8 mouse cellular contexts compared by ENCODE assay signal in the genomic region with DNA sequence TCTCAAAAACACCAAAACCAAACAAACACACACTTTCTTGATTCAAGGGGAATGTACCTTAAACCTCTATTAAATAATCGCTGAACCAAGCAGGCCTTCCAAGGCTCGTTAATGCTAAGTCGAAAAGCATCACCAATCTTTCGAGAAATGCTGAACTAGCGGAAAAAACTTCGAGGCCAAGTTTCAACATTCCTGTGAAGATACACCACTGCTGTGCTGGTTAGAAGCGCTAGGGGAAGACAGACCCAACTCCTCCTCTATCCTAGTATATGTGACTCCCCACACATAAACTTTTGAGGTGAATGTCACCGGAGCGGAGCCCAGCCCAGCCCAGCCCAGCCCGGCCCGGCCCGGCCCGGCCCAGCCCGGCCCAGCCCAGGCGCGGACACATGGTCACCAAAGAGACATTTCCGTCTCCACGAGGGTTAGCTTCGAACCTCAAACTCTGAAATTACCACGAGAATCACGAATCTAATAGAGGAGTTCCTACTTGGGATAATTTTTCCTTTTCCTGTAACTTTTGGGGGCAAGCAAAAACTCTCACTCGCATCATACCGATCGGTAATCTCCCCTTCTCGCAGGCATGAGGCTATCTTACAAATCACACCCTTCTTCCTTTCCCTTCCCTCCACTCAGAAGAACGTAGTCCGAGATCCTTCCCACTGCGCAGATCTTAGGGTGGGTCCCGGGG. TPM values are rescaled to one million over a fixed set of nuclear protein-coding genes. Genes with fewer than 3 reads are reported as not detected.
DNase-seq lines count a peak whose midpoint lies in the region; ATAC-seq and TF ChIP-seq lines count a peak whose summit lies in the region.

No protein-coding gene starts in this region.

- no peaks in the 10 kb centered on the region for H3K36me3 ChIP-seq in thymus, adult 2 months (ENCODE audit: control insufficient read depth, insufficient read depth, low read length)

- no peak for TF ChIP-seq CTCF in thymus, adult 2 months (IDR thresholded peaks at IDR 0.05; ENCODE audit: borderline replicate concordance, control insufficient read depth, extremely low read depth, insufficient read depth, low read length, poor library complexity)

- no peak for DNase-seq in thymus, adult 2 months
- DNase-seq in thymus, adult 18-20 months, result no peak
- peak; percentile 71 for DNase-seq in kidney, adult 11 months
- DNase-seq in lung, postnatal 4 days, result peak; percentile 43 to 47
- no peak for DNase-seq in cerebellum, postnatal 25 days
- DNase-seq in T-cell, adult 2 months (ENCODE audit: low spot score), result no peak
- DNase-seq in cerebellum, adult 11 months, result no peak

- WGBS in thymus, adult 2 months, result under 1% methylated on average over 29 of the region's 29 CpGs

- H3K4me1 ChIP-seq in thymus, adult 2 months (replicated peaks; ENCODE audit: control insufficient read depth, insufficient read depth, low read length), result peaks cover 24% of the 10 kb centered on the region

- no peaks in the 10 kb centered on the region for H3K27me3 ChIP-seq in thymus, adult 2 months (ENCODE audit: control insufficient read depth, insufficient read depth, low read length)

- peak overlapping the region; percentile 41; the same call in 1 of the 2 replicates for H3K27ac ChIP-seq in thymus, adult 2 months (ENCODE audit: control insufficient read depth, insufficient read depth, low read length)

- H3K4me3 ChIP-seq in thymus, adult 2 months (ENCODE audit: control insufficient read depth, insufficient read depth, low read length), result peak overlapping the region; percentile 76

- TF ChIP-seq POLR2A in thymus, adult 2 months (IDR thresholded peaks at IDR 0.05; ENCODE audit: control insufficient read depth, extremely low read depth, insufficient read depth, low read length, poor library complexity), result no peak

- peak; percentile 15; the same call in 1 of the 2 replicates for ATAC-seq in erythroblast, adult 5-6 weeks (replicated peaks; ENCODE audit: low FRiP score, poor library complexity, severe bottlenecking)

RNA-seq across cellular contexts. Expression of gene Szrd1, which starts 1.0 kb away (rescaled TPM):
- polyA plus RNA-seq in thymus, adult 2 months (2012; rRNA removed), result 54.2 and 62.1 TPM in 2 replicates
- 12.1 and 19.0 TPM in 2 replicates for total RNA-seq in erythroblast, adult 5-6 weeks (2015; ENCODE audit: low replicate concordance)
- total RNA-seq in erythroblast, adult 5-6 weeks (2017; ENCODE audit: low replicate concordance), result 11.8 and 17.4 TPM in 2 replicates

RNA-seq across cellular contexts. Expression of gene Fbxo42, which starts 9.1 kb away (rescaled TPM):
- 29.1 and 29.3 TPM in 2 replicates for polyA plus RNA-seq in thymus, adult 2 months (2012; rRNA removed)
- total RNA-seq in erythroblast, adult 5-6 weeks (2015; ENCODE audit: low replicate concordance), result 43.2 and 49.3 TPM in 2 replicates
- total RNA-seq in erythroblast, adult 5-6 weeks (2017; ENCODE audit: low replicate concordance), result 54.4 and 64.7 TPM in 2 replicates

RNA-seq across cellular contexts. Expression of gene Spata21, which starts 50.4 kb away (rescaled TPM):
- 0.08 and 0.23 TPM in 2 replicates for polyA plus RNA-seq in thymus, adult 2 months (2012; rRNA removed)
- total RNA-seq in erythroblast, adult 5-6 weeks (2015; ENCODE audit: low replicate concordance), result not detected in 2 replicates
- total RNA-seq in erythroblast, adult 5-6 weeks (2017; ENCODE audit: low replicate concordance), result not detected in 2 replicates

Comparison
In these comparisons a context has a peak if more than half of its experiments do, and no peak if none do; other contexts are left out.
1. DNase-seq: peak in kidney, adult 11 months (single experiment) and lung, postnatal 4 days (2 of 2); none in thymus, adult 2 months (single experiment), thymus, adult 18-20 months (0 of 2), cerebellum, postnatal 25 days (0 of 2), T-cell, adult 2 months (single experiment) and cerebellum, adult 11 months (single experiment).